Mouse (Mus musculus) MEL (cell line): ENCODE measurements around the gene Cadps2. TPM values are rescaled to one million over a fixed set of nuclear protein-coding genes. Genes with fewer than 3 reads are reported as not detected.

Experiments
- DNase-seq: peaks from one replicate; pipeline ENCODE4 v3.0.0; 2011; ENCODE audit warnings: low read depth, low spot score
- H3K27ac ChIP-seq: 2 replicates; pipeline ENCODE4 v1.5.1; 2012; ENCODE audit warnings: low read depth, mild to moderate bottlenecking, control low read depth, low read length, moderate library complexity; ENCODE audit not compliant: control insufficient read depth
- H3K27me3 ChIP-seq, 2 experiments: fragments of 150-350 bp in 1 of 2; sonication (generic) in 1 of 2; 2 replicates each; pipeline ENCODE4 v1.6.1; 2012; ENCODE audit warnings: low read length in 2 of 2, mild to moderate bottlenecking in 2 of 2, improper control_type of control experiment in 1 of 2, moderate library complexity in 1 of 2; ENCODE audit not compliant: insufficient read depth in 2 of 2, control insufficient read depth in 1 of 2
- H3K36me3 ChIP-seq, 2 experiments: 2 replicates each; pipeline ENCODE4 v1.6.1; 2012 to 2014; ENCODE audit warnings: low read length in 2 of 2, improper control_type of control experiment in 1 of 2, inconsistent platforms in 1 of 2, mild to moderate bottlenecking in 1 of 2; ENCODE audit not compliant: insufficient read depth in 2 of 2, control insufficient read depth in 1 of 2
- H3K4me1 ChIP-seq, 2 experiments: fragments of 150-350 bp in 1 of 2; sonication (generic) in 1 of 2; 2 replicates each; pipeline ENCODE4 v1.6.1; 2012; ENCODE audit warnings: low read length in 2 of 2, improper control_type of control experiment in 1 of 2, mild to moderate bottlenecking in 1 of 2; ENCODE audit not compliant: insufficient read depth in 2 of 2, control insufficient read depth in 1 of 2
- H3K4me3 ChIP-seq, 2 experiments: fragments of 150-350 bp in 1 of 2; sonication (generic) in 1 of 2; 2 replicates each; pipeline ENCODE4 v1.5.1; 2012; ENCODE audit warnings: low read depth in 2 of 2, low read length in 2 of 2, mild to moderate bottlenecking in 2 of 2, moderate library complexity in 2 of 2, control low read depth in 1 of 2, improper control_type of control experiment in 1 of 2; ENCODE audit not compliant: control insufficient read depth in 1 of 2, insufficient read depth in 1 of 2
- H3K79me2 ChIP-seq: 2 replicates; pipeline ENCODE4 v1.6.1; 2012; ENCODE audit warnings: mild to moderate bottlenecking, low read length, moderate library complexity; ENCODE audit not compliant: control insufficient read depth, poor library complexity, insufficient read depth
- H3K9ac ChIP-seq: 2 replicates; pipeline ENCODE4 v1.6.1; 2012; ENCODE audit warnings: low read depth, mild to moderate bottlenecking, control low read depth, low read length, moderate library complexity; ENCODE audit not compliant: control insufficient read depth, poor library complexity, severe bottlenecking
- H3K9me3 ChIP-seq: fragments of 150-350 bp; sonication (generic); replicated peaks from 2 replicates; pipeline ENCODE4 v1.6.1; 2012; ENCODE audit warnings: mild to moderate bottlenecking, low read length, improper control_type of control experiment, moderate library complexity; ENCODE audit not compliant: insufficient read depth
- BHLHE40 ChIP-seq: IDR thresholded peaks from 2 replicates; pipeline ENCODE4 v1.6.1; 2012; ENCODE audit warnings: low read depth, mild to moderate bottlenecking, inconsistent platforms, low read length, improper control_type of control experiment, borderline replicate concordance
- CHD1 ChIP-seq: IDR thresholded peaks from 2 replicates; pipeline ENCODE4 v1.6.1; 2012; ENCODE audit warnings: low read depth, mild to moderate bottlenecking, inconsistent platforms, low read length, improper control_type of control experiment
- CHD2 ChIP-seq: IDR thresholded peaks from 2 replicates; pipeline ENCODE4 v1.6.1; 2011; ENCODE audit warnings: low read length, improper control_type of control experiment
- CTCF ChIP-seq, 3 experiments: IDR thresholded peaks in 2 of 3; conservative IDR thresholded peaks in 1 of 3; 2 replicates each; pipeline ENCODE4 v1.5.1; 2011 to 2012; ENCODE audit warnings: low read length in 3 of 3, low read depth in 2 of 3, mild to moderate bottlenecking in 2 of 3, improper control_type of control experiment in 1 of 3, inconsistent platforms in 1 of 3, mixed read lengths in 1 of 3, moderate library complexity in 1 of 3; ENCODE audit not compliant: control insufficient read depth in 1 of 3, insufficient read depth in 1 of 3, poor library complexity in 1 of 3, severe bottlenecking in 1 of 3
- E2F4 ChIP-seq: IDR thresholded peaks from 2 replicates; pipeline ENCODE4 v1.6.1; 2011; ENCODE audit warnings: low read depth, low read length, improper control_type of control experiment, borderline replicate concordance
- ELF1 ChIP-seq: IDR thresholded peaks from 2 replicates; pipeline ENCODE4 v1.6.1; 2014; ENCODE audit warnings: low read depth, mild to moderate bottlenecking, inconsistent platforms, low read length, improper control_type of control experiment, moderate library complexity
- EP300 ChIP-seq, 2 experiments: IDR thresholded peaks; 2 replicates each; pipeline ENCODE4 v1.6.1; 2011; ENCODE audit warnings: improper control_type of control experiment in 2 of 2, low read length in 2 of 2, low read depth in 1 of 2, mild to moderate bottlenecking in 1 of 2
- GATA1 ChIP-seq: IDR thresholded peaks from 2 replicates; pipeline ENCODE4 v1.6.1; 2011; ENCODE audit warnings: low read depth, low read length, improper control_type of control experiment
- HCFC1 ChIP-seq: IDR thresholded peaks from 2 replicates; pipeline ENCODE4 v1.6.1; 2012; ENCODE audit warnings: low read depth, mild to moderate bottlenecking, inconsistent platforms, low read length, improper control_type of control experiment, moderate library complexity
- JUND ChIP-seq: IDR thresholded peaks from 2 replicates; pipeline ENCODE4 v1.6.1; 2011; ENCODE audit warnings: low read depth, mild to moderate bottlenecking, improper control_type of control experiment, low read length
- MAFK ChIP-seq: IDR thresholded peaks from 2 replicates; pipeline ENCODE4 v1.6.1; 2011; ENCODE audit warnings: low read depth, mild to moderate bottlenecking, low read length, improper control_type of control experiment, borderline replicate concordance
- MYC ChIP-seq: IDR thresholded peaks from 2 replicates; pipeline ENCODE4 v1.6.1; 2011; ENCODE audit warnings: low read depth, mild to moderate bottlenecking, low read length, improper control_type of control experiment, moderate library complexity
- NELFE ChIP-seq: IDR thresholded peaks from 2 replicates; pipeline ENCODE4 v1.6.1; 2011; ENCODE audit warnings: low read depth, low read length, improper control_type of control experiment
- NRF1 ChIP-seq: IDR thresholded peaks from 2 replicates; pipeline ENCODE4 v1.6.1; 2014; ENCODE audit warnings: low read depth, mild to moderate bottlenecking, inconsistent platforms, low read length, improper control_type of control experiment, moderate library complexity; ENCODE audit not compliant: poor library complexity, insufficient read depth, severe bottlenecking
- POLR2AphosphoS5 ChIP-seq: IDR thresholded peaks from 2 replicates; pipeline ENCODE4 v1.6.1; 2012; ENCODE audit warnings: low read depth, borderline replicate concordance, mild to moderate bottlenecking, inconsistent platforms, low read length, moderate library complexity, mixed read lengths
- RAD21 ChIP-seq: IDR thresholded peaks from 2 replicates; pipeline ENCODE4 v1.6.1; 2011; ENCODE audit warnings: mild to moderate bottlenecking, low read depth, low read length, improper control_type of control experiment
- SMC3 ChIP-seq: IDR thresholded peaks from 2 replicates; pipeline ENCODE4 v1.6.1; 2011; ENCODE audit warnings: low read depth, low read length, improper control_type of control experiment
- TAL1 ChIP-seq: IDR thresholded peaks from 2 replicates; pipeline ENCODE4 v1.6.1; 2012; ENCODE audit warnings: mild to moderate bottlenecking, inconsistent platforms, low read length, moderate library complexity, mixed read lengths
- TBP ChIP-seq: IDR thresholded peaks from 2 replicates; pipeline ENCODE4 v1.8.0; 2011; ENCODE audit warnings: low read depth, low read length, improper control_type of control experiment
- UBTF ChIP-seq: IDR thresholded peaks from 2 replicates; pipeline ENCODE4 v1.6.1; 2012; ENCODE audit warnings: low read depth, mild to moderate bottlenecking, inconsistent platforms, low read length, improper control_type of control experiment, moderate library complexity, borderline replicate concordance; ENCODE audit not compliant: insufficient read depth
- USF1 ChIP-seq: IDR thresholded peaks from 2 replicates; pipeline ENCODE4 v1.6.1; 2014; ENCODE audit warnings: low read depth, mild to moderate bottlenecking, inconsistent platforms, low read length, improper control_type of control experiment, moderate library complexity
- ZKSCAN1 ChIP-seq: IDR thresholded peaks from 2 replicates; pipeline ENCODE4 v1.6.1; 2012; ENCODE audit warnings: low read depth, mild to moderate bottlenecking, inconsistent platforms, low read length, improper control_type of control experiment, moderate library complexity
- ZNF384 ChIP-seq: IDR thresholded peaks from 2 replicates; pipeline ENCODE4 v1.6.1; 2012; ENCODE audit warnings: low read depth, mild to moderate bottlenecking, inconsistent platforms, low read length, improper control_type of control experiment
- polyA plus RNA-seq, 2 experiments: library from polyadenylated mRNA; stranded (reverse) in 1 of 2; unstranded in 1 of 2; fragments of >175 nt in 1 of 2; fragments of >200 nt in 1 of 2; gene quantifications; 2 replicates each; pipeline versions ENCODE4 v1.2.1 to v1.2.4; 2012; ENCODE audit warnings: low replicate concordance in 2 of 2, low read depth in 1 of 2; ENCODE audit not compliant: insufficient read length in 2 of 2, insufficient read depth in 1 of 2, missing spikeins in 1 of 2
- total RNA-seq: library from RNA; depleted of rRNA; stranded (reverse); fragments of 300-350 nt; gene quantifications from 2 replicates; pipeline ENCODE4 v1.2.3, GENCODE M21; 2012

Gene Cadps2
- total and polyA plus RNA-seq, 3 experiments, result not detected

DNA sequence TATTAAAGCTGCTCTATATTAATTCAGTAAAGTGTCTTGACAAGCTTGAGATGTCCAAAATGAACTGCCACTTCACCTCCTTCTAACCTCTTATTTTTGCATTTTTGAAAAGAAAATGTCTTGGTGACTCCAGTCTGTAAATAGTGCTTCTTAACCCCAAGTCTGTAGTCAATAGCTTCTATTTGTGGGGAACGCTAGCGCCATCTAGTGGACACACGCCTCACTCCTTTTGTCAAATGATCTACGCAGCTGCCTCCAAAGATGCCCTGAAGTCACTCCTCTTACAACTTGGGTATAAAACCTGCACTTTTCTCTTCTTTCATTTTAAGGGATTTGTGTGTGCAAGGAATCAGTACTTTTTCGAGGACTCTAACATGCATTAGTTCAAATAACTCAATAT lies 381.5 kb downstream of the Cadps2 start:
- no peaks in the 10 kb centered on the region for H3K9me3 ChIP-seq
- H3K27ac ChIP-seq, result no peak overlapping the region
- H3K79me2 ChIP-seq, result no peaks in the 10 kb centered on the region
- no peak overlapping the region for H3K4me3 ChIP-seq
- no peak overlapping the region for H3K9ac ChIP-seq
- peak; percentile 66 for DNase-seq
- TF ChIP-seq TAL1, result no peak
- TF ChIP-seq RAD21, result peak; percentile 40
- no peak for TF ChIP-seq ZKSCAN1
- TF ChIP-seq NRF1, result no peak
- TF ChIP-seq ELF1, result no peak
- no peak for TF ChIP-seq MYC
- TF ChIP-seq USF1, result no peak
- TF ChIP-seq SMC3, result peak; percentile 55
- TF ChIP-seq ZNF384, result no peak
- TF ChIP-seq CTCF (IDR thresholded peaks at IDR 0.05 in 2 of 3, conservative IDR thresholded peaks at IDR 0.05 in 1 of 3; ENCODE audit: control insufficient read depth in 1 of 3, insufficient read depth in 1 of 3, low read depth in 2 of 3, low read length in 3 of 3, poor library complexity in 1 of 3, severe bottlenecking in 1 of 3), result peak; percentile 63 to 80 (median 69)
- TF ChIP-seq JUND, result no peak
- TF ChIP-seq CHD2, result no peak
- no peak for TF ChIP-seq BHLHE40
- TF ChIP-seq E2F4, result no peak
- H3K36me3 ChIP-seq, result no peaks in the 10 kb centered on the region
- no peaks in the 10 kb centered on the region for H3K27me3 ChIP-seq
- H3K4me1 ChIP-seq, result no peaks in the 10 kb centered on the region

- TF ChIP-seq TAL1 (no peak), POLR2AphosphoS5 (no peak), TBP (no peak), HCFC1 (no peak), ZNF384 (no peak), GATA1 (no peak), ELF1 (no peak), NELFE (no peak), ZKSCAN1 (no peak), JUND (no peak), MAFK (no peak), UBTF (no peak), CHD1 (no peak), EP300 (IDR thresholded peaks at IDR 0.05; ENCODE audit: low read depth in 1 of 2, low read length in 2 of 2) (no peak)
- no peak overlapping the region for H3K27ac ChIP-seq
- H3K9me3 ChIP-seq, result no peaks in the 10 kb centered on the region
- no peaks in the 10 kb centered on the region for H3K4me1 ChIP-seq
- no peak overlapping the region for H3K4me3 ChIP-seq
- no peaks in the 10 kb centered on the region for H3K79me2 ChIP-seq
- no peak for DNase-seq
- no peak overlapping the region for H3K9ac ChIP-seq
- no peaks in the 10 kb centered on the region for H3K36me3 ChIP-seq
- H3K27me3 ChIP-seq, result no peaks in the 10 kb centered on the region
These were observed 385.3 kb downstream of the Cadps2 start for GRCm38 (mm10) chr6:23453907-23454306.
